Mouse (Mus musculus) cortical plate, adult 2 months (tissue): ENCODE data around the gene Ttc9. TPM values are rescaled to one million over a fixed set of nuclear protein-coding genes. Genes with fewer than 3 reads are reported as not detected.

Experiments
- H3K27ac ChIP-seq: fragments of 200-500 bp; 2 replicates; pipeline ENCODE4 v1.5.1; 2012; ENCODE audit warnings: low read length, control low read depth, inconsistent platforms; ENCODE audit not compliant: insufficient read depth
- H3K4me1 ChIP-seq: fragments of 200-500 bp; 2 replicates; pipeline ENCODE4 v1.6.1; 2011; ENCODE audit warnings: low read length; ENCODE audit not compliant: control insufficient read depth, insufficient read depth
- H3K4me3 ChIP-seq: fragments of 200-500 bp; 2 replicates; pipeline ENCODE4 v1.5.1; 2011; ENCODE audit warnings: mild to moderate bottlenecking, low read length, control low read depth; ENCODE audit not compliant: insufficient read depth
- CTCF ChIP-seq: fragments of 200-500 bp; IDR thresholded peaks from 2 replicates; pipeline ENCODE4 v1.5.1; 2011; ENCODE audit warnings: mild to moderate bottlenecking, control low read depth, low read length; ENCODE audit not compliant: insufficient read depth; ENCODE audit errors: extremely low read depth
- POLR2A ChIP-seq: fragments of 200-500 bp; IDR thresholded peaks from 2 replicates; pipeline ENCODE4 v1.6.1; 2011; ENCODE audit warnings: mild to moderate bottlenecking, low read length, control low read depth; ENCODE audit not compliant: insufficient read depth; ENCODE audit errors: extremely low read depth
- polyA plus RNA-seq: library from polyadenylated mRNA; depleted of rRNA; stranded (reverse); fragments of >200 nt; gene quantifications from 2 replicates; pipeline ENCODE4 v1.2.3, GENCODE M21; 2012

Gene Ttc9
- polyA plus RNA-seq, 1 experiment: 32.4 TPM

- H3K27ac ChIP-seq: no peak overlapping the region
- H3K4me1 ChIP-seq: peaks cover 2% of the 10 kb centered on the region
- no peak for TF ChIP-seq CTCF
- TF ChIP-seq POLR2A: no peak
- no peak overlapping the region for H3K4me3 ChIP-seq
Observed at GRCm38 (mm10) chr12:81653344-81653743, 22.3 kb downstream of the Ttc9 start.

GRCm38 (mm10) chr12:81657321-81657720 is 26.3 kb downstream of the Ttc9 start:
- no peak overlapping the region for H3K4me3 ChIP-seq
- no peak for TF ChIP-seq POLR2A
- no peak overlapping the region for H3K27ac ChIP-seq
- H3K4me1 ChIP-seq: peaks cover 2% of the 10 kb centered on the region

GRCm38 (mm10) chr12:81658086-81658485 is 27.0 kb downstream of the Ttc9 start:
- TF ChIP-seq CTCF (no peak), POLR2A (no peak)
- Histone ChIP-seq H3K27ac (no peak overlapping the region), H3K4me1 (no peaks in the 10 kb centered on the region; the same call in 1 of the 2 replicates), H3K4me3 (no peak overlapping the region)

- no peak overlapping the region for H3K4me3 ChIP-seq
- TF ChIP-seq POLR2A (no peak), CTCF (no peak)
- H3K27ac ChIP-seq: no peak overlapping the region
- H3K4me1 ChIP-seq: peaks cover 3% of the 10 kb centered on the region; the same call in 1 of the 2 replicates
Observed at GRCm38 (mm10) chr12:81662076-81662475, 31.0 kb downstream of the Ttc9 start.

- no peak overlapping the region for H3K27ac ChIP-seq
- no peak overlapping the region for H3K4me3 ChIP-seq
- peaks cover 3% of the 10 kb centered on the region; the same call in 1 of the 2 replicates for H3K4me1 ChIP-seq
- TF ChIP-seq CTCF (no peak), POLR2A (no peak)
Observed at GRCm38 (mm10) chr12:81663116-81663515, 32.1 kb downstream of the Ttc9 start.

- H3K4me1 ChIP-seq: peaks cover 3% of the 10 kb centered on the region; the same call in 1 of the 2 replicates
- no peak overlapping the region for H3K4me3 ChIP-seq
- TF ChIP-seq CTCF: no peak
- no peak for TF ChIP-seq POLR2A
- H3K27ac ChIP-seq: no peak overlapping the region
Observed at GRCm38 (mm10) chr12:81663906-81664305, 32.9 kb downstream of the Ttc9 start.

GRCm38 (mm10) chr12:81668406-81668805 is 37.4 kb downstream of the Ttc9 start:
- no peak overlapping the region for H3K4me3 ChIP-seq
- no peak overlapping the region for H3K27ac ChIP-seq
- no peak for TF ChIP-seq POLR2A
- peaks cover 3% of the 10 kb centered on the region; the same call in 1 of the 2 replicates for H3K4me1 ChIP-seq

GRCm38 (mm10) chr12:81675557-81675956 is 44.5 kb downstream of the Ttc9 start:
- no peak overlapping the region for H3K4me3 ChIP-seq
- H3K4me1 ChIP-seq: no peaks in the 10 kb centered on the region
- H3K27ac ChIP-seq: no peak overlapping the region
- TF ChIP-seq POLR2A: no peak
- TF ChIP-seq CTCF: no peak

- no peak for TF ChIP-seq CTCF
- TF ChIP-seq POLR2A: no peak
- Histone ChIP-seq H3K27ac (no peak overlapping the region), H3K4me3 (no peak overlapping the region), H3K4me1 (no peaks in the 10 kb centered on the region)
Observed at GRCm38 (mm10) chr12:81679807-81680529, 48.9 kb downstream of the Ttc9 start.

GRCm38 (mm10) chr12:81683395-81683794 is 52.3 kb downstream of the Ttc9 start:
- H3K4me1 ChIP-seq: no peaks in the 10 kb centered on the region
- H3K4me3 ChIP-seq: no peak overlapping the region
- TF ChIP-seq POLR2A (no peak), CTCF (no peak)
- H3K27ac ChIP-seq: no peak overlapping the region
